Mouse (Mus musculus): ENCODE results near the gene Arid5b.

Arid5b gene

DNA sequence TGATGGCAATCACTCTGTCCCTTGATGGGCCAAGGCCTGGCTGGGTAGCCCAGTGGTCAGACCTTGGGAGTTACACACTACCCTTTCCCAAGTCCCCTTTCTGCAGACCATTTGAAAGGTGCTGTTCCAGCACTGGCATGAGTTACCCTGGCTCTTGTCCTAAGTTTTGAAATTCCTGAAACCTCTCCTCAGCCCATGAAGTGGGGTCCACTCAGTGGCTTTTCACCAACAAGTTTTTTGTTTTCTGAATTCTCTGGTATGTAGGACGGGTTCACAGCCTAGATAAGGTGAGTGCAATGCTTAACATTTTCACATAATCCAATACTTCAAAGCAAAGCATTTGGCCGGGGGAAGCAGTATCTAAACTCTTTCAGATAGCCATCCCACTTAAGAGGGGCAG, 183.4 kb downstream of the Arid5b start:
- H3K36me3 ChIP-seq (ENCODE audit: control insufficient read depth, insufficient read depth, low read length, poor library complexity, severe bottlenecking), result peaks cover 28% of the 10 kb centered on the region
- H3K27me3 ChIP-seq (ENCODE audit: control insufficient read depth, insufficient read depth, low read length, poor library complexity, severe bottlenecking), result no peaks in the 10 kb centered on the region
- DNase-seq (ENCODE audit: low read depth, low spot score), result no peak

DNA sequence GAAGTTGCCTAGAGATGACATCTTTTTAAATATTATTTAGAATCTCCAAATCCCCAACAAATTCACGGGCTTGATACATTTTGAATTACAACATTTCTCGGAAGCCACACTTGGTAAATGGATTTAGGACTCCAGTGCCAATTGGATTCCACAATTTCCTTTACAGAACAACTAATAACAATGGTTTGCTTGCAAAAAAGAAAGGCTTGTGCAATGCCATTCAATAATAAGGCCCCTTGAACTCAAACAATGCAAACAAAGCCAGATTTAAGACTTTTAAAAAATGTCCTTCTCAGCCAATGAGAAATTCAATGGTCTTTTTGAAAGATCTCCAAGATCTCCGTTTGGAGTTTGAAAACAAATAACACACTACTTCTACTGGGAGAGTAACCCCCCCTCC, 185.0 kb downstream of the Arid5b start:
- Histone ChIP-seq H3K36me3 (ENCODE audit: control insufficient read depth, insufficient read depth, low read length, poor library complexity, severe bottlenecking) (peaks cover 23% of the 10 kb centered on the region), H3K27me3 (ENCODE audit: control insufficient read depth, insufficient read depth, low read length, poor library complexity, severe bottlenecking) (no peaks in the 10 kb centered on the region)
- DNase-seq (ENCODE audit: low read depth, low spot score), result no peak

DNA sequence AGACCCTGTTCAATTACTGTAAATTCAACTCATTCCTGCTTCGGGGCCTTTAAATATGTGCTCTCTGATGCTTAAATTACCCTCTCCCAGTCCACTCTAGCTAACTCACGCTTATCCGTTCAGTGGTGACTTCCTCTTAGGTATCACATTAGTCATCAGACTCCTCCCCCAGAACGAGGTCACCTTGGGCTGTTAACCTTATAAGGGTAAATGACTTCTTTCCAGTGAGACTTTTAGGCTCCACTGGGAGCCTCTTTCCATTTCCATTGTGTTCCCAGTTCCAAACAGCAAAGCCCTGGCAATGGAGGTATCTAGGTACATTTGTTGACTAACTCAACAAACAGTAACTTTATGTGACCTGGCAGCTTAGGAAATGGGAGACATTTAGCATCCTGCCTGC, 186.7 kb downstream of the Arid5b start:
- no peak for DNase-seq (ENCODE audit: low read depth, low spot score)
- no peaks in the 10 kb centered on the region for H3K27me3 ChIP-seq (ENCODE audit: control insufficient read depth, insufficient read depth, low read length, poor library complexity, severe bottlenecking)
- peaks cover 12% of the 10 kb centered on the region for H3K36me3 ChIP-seq (ENCODE audit: control insufficient read depth, insufficient read depth, low read length, poor library complexity, severe bottlenecking)

DNA sequence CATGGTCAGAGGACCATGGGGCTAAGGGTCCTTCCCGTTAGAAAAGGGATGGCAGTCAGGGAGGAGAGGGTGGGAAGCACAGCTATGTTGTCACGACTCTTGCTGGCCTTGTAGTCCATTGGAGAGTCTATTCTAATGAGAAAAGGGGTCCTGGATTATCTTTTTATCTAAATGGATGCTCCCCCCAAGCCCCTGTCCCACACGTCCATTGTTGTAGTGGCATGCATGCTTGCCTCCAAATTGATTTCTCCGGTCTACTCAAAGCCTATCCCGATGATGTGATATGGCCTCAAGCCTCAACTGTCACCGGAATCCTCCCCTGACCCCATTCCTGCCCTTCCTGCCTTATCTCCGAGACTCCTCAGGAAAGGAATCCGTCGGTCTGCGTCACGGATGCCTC, 187.5 kb downstream of the Arid5b start:
- Histone ChIP-seq H3K27me3 (ENCODE audit: control insufficient read depth, insufficient read depth, low read length, poor library complexity, severe bottlenecking) (no peaks in the 10 kb centered on the region), H3K36me3 (ENCODE audit: control insufficient read depth, insufficient read depth, low read length, poor library complexity, severe bottlenecking) (peaks cover 6% of the 10 kb centered on the region; the same call in 1 of the 2 replicates)

DNA sequence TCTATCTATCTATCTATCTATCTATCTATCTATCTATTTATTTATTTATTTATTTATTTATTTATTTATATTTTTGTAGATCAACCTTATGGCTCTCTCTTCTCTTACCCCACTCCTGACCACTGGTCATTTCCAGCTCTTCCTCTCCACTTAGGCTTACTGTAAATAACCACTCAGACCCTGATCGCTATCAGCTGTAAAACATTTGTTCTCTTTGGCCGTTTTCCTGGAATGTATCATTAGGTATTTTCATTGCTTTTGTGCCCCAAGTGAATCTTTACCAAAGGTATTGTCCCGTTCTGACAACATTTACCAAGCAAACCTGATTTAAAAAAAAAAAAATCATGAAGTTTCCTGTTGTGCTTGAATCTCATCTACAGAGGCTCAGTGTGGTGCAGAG, 188.0 kb downstream of the Arid5b start:
- DNase-seq (ENCODE audit: low read depth, low spot score), result no peak
- 0 out of 2 replicates have a peak, but pooled peaks cover 5% of the 10 kb centered on the region for H3K36me3 ChIP-seq (ENCODE audit: control insufficient read depth, insufficient read depth, low read length, poor library complexity, severe bottlenecking)

More for the DNA sequence above, 187.5 kb downstream of the Arid5b start:
- no peak for DNase-seq (ENCODE audit: low read depth, low spot score)

DNA sequence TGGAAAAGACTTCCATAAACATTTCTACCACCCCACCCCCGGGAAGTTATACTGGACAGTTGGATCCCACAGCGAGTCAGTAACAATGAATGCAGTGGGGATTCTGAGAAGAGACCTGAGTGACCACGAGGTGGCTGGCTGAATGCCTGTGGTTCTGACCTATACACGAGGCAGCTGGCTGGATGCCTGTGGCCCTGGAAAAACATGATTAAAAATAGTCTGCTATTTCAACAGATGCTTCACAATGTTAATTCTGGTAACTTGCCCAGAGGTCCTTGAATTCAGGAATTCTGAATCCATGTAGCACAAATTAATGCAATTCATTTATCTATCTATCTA, 188.4 kb downstream of the Arid5b start:
- Histone ChIP-seq H3K27me3 (ENCODE audit: control insufficient read depth, insufficient read depth, low read length, poor library complexity, severe bottlenecking) (no peaks in the 10 kb centered on the region), H3K36me3 (ENCODE audit: control insufficient read depth, insufficient read depth, low read length, poor library complexity, severe bottlenecking) (0 out of 2 replicates have a peak, but pooled peaks cover 4% of the 10 kb centered on the region)
- no peak for DNase-seq (ENCODE audit: low read depth, low spot score)

More for the DNA sequence above, 188.0 kb downstream of the Arid5b start:
- no peaks in the 10 kb centered on the region for H3K27me3 ChIP-seq (ENCODE audit: control insufficient read depth, insufficient read depth, low read length, poor library complexity, severe bottlenecking)

DNA sequence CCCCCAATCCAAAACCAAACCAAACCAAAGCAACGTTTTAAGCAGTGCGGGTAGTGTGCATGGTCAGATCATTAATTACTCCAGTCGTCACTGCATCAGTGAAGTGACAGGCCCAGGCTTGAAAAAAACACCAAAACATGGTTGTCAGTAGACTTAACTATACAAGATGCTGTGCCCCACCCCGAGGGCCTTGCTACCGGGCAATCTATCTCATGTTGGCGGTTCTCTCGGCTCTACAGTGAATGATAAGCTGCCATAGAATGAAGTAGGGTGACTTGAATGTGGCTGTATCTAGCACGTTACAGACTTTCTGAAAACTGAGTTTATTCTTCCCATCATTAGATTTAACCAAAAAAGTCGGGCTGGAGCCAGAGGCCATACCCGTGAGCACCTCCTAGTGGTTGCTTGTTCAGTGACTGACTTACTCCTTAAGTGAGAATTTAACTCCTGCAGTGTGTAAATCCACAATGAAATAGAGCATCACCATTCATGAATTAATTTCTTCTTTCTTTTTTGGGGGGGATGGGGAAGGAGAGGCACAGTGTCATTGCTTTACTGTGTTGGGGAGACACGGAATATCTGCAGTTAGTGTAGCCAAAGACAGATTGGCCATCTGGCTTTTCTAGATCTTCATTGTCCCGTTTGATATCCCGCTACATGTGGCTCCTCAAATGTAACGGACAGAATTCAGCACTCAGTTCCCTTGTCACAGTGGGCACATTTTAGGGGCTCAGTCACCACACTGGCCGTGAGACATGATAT, 188.9 kb downstream of the Arid5b start:
- peak; percentile 52 for DNase-seq (ENCODE audit: low read depth, low spot score)
- 0 out of 2 replicates have a peak, but pooled peaks cover 3% of the 10 kb centered on the region for H3K36me3 ChIP-seq (ENCODE audit: control insufficient read depth, insufficient read depth, low read length, poor library complexity, severe bottlenecking)

DNA sequence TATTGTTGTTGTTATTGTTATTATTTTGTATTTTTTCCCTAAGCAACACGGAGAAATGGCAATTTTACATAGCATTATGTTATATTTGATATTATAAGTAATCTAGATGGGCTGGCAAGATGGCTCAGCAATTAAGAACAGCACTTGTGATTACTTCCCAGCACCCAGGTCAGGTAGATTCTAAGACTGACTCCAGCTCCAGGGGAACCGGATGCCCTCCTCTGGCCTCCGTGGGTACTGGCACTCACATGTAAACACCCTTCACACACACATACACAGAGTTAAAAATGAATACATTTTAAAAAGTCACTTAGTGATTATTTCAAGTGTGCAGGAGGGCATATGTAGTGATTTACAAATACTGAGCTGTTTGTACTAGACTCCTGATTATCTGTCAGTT, 190.8 kb downstream of the Arid5b start:
- no peaks in the 10 kb centered on the region for H3K36me3 ChIP-seq (ENCODE audit: control insufficient read depth, insufficient read depth, low read length, poor library complexity, severe bottlenecking)

More for the DNA sequence above, 188.9 kb downstream of the Arid5b start:
- H3K27me3 ChIP-seq (ENCODE audit: control insufficient read depth, insufficient read depth, low read length, poor library complexity, severe bottlenecking), result no peaks in the 10 kb centered on the region

DNA sequence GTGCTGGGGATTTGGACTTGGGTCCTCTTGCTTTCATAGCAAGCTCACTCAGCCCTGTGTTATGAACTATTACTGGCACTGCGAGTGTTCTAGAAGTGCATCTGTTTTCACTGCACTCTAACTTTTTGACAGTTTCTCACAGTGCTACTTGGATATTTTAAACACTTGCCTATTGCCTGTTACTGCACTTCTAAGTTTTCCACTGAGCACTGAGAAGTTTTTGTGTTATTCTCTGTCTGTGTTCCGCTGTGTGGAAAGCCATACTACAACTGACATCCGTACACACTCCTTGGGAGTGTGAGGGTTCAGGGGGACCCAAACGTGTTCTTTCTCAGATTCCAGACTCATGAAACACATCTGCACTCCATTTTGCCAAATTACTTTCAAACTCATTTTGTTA, 191.6 kb downstream of the Arid5b start:
- H3K27me3 ChIP-seq (ENCODE audit: control insufficient read depth, insufficient read depth, low read length, poor library complexity, severe bottlenecking), result no peaks in the 10 kb centered on the region
- no peak for DNase-seq (ENCODE audit: low read depth, low spot score)

More for the DNA sequence above, 190.8 kb downstream of the Arid5b start:
- no peaks in the 10 kb centered on the region for H3K27me3 ChIP-seq (ENCODE audit: control insufficient read depth, insufficient read depth, low read length, poor library complexity, severe bottlenecking)
- no peak for DNase-seq (ENCODE audit: low read depth, low spot score)

DNA sequence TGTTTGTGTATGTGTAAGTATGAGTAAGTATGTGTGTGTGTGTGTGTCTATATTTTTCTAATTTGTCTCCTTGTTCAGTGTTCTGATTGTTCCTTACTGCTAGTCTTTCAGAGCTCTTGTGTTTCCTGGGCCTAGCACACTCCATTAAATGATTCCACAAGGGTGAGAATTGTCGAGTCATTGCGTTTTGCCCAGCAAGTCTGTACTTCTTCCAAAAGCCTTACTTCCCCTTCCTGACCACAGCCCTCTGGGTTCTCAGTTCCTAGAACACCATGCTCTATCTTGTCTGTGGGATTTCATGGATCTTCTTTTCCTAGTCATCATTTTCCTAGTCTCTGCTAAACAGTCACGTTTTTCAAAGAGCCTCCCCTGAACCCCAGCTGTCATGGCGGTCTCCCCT, 193.0 kb downstream of the Arid5b start:
- Histone ChIP-seq H3K36me3 (ENCODE audit: control insufficient read depth, insufficient read depth, low read length, poor library complexity, severe bottlenecking) (no peaks in the 10 kb centered on the region), H3K27me3 (ENCODE audit: control insufficient read depth, insufficient read depth, low read length, poor library complexity, severe bottlenecking) (no peaks in the 10 kb centered on the region)
- no peak for DNase-seq (ENCODE audit: low read depth, low spot score)

More for the DNA sequence above, 191.6 kb downstream of the Arid5b start:
- no peaks in the 10 kb centered on the region for H3K36me3 ChIP-seq (ENCODE audit: control insufficient read depth, insufficient read depth, low read length, poor library complexity, severe bottlenecking)

DNA sequence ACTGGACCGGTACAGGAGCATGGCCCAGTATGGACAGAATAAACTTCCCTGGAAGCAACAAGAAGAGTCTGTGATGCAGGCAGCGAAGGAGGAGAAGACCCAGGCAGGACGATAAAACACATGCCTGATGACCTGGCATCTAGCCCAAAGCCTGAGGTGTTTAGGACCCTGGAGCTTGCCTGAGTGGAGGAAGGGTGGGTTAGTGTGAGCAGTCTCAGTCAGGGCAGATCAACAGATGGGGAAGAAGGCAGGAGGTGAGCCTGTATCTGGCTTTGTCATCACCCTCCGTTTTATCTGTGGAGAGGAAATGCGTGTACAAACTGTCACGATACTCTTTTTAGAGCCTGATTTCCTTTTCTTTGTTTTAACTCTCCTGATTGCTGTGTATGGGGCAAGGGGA, 196.8 kb downstream of the Arid5b start:
- H3K36me3 ChIP-seq (ENCODE audit: control insufficient read depth, insufficient read depth, low read length, poor library complexity, severe bottlenecking), result no peaks in the 10 kb centered on the region
- no peaks in the 10 kb centered on the region for H3K27me3 ChIP-seq (ENCODE audit: control insufficient read depth, insufficient read depth, low read length, poor library complexity, severe bottlenecking)
- no peak for DNase-seq (ENCODE audit: low read depth, low spot score)

DNA sequence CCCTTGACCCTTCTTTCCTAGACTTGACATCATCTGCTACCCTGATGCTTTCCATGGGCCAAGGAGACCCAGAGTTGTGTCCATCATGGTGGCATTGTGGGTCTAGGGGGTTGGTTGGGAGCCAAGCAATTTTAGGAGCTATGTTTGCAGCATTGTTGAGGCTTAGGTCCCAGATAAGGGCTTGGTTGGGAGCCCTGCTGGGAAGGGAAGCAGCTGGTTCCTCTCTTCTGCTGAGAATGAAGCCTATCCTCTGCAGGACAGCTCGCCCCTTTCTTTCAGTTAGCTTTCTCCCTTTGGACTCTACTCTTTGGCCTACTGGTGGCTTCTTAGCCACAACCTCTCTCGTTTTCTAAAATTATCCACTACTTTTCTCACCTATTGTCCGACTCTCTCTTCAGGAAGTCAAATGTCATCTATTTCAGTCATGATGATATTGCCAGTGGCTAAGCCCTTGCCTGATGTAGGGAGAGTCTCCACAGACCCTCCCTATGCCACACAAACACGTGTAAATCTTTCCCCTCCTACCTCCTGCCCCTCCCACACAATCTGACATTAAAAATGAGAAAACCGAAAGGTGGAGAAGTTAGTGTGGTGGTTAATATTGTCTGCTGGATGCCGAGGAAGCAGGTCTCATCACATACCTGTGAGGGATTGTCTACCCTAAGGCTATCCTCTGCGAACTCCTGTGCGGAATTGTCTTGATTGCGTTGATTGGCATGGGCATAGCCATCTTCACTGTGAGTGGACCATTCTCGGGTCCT, 198.4 kb downstream of the Arid5b start:
- no peak for DNase-seq (ENCODE audit: low read depth, low spot score)
- H3K36me3 ChIP-seq (ENCODE audit: control insufficient read depth, insufficient read depth, low read length, poor library complexity, severe bottlenecking), result no peaks in the 10 kb centered on the region
- no peaks in the 10 kb centered on the region for H3K27me3 ChIP-seq (ENCODE audit: control insufficient read depth, insufficient read depth, low read length, poor library complexity, severe bottlenecking)

DNA sequence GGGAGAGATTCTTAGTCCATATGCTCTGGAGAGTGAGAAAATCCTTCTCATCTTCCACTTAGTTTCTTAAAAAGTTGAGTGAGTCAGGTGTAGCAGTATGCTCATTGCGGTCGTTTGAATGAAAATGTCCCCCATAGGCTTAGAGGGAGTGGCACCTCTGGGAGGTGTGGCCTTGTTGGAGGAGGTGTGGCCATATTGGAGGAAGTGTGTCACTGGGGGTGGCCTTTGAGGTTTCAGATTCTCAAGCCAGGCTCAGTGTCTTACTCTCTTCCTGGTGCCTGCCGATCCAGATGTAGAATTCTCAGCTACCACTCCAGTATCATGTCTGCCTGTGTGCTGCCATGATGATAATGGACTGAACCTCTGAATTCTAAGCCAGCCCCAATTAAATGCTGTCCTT, 199.8 kb downstream of the Arid5b start:
- no peak for DNase-seq (ENCODE audit: low read depth, low spot score)
- no peaks in the 10 kb centered on the region for H3K27me3 ChIP-seq (ENCODE audit: control insufficient read depth, insufficient read depth, low read length, poor library complexity, severe bottlenecking)
- no peaks in the 10 kb centered on the region for H3K36me3 ChIP-seq (ENCODE audit: control insufficient read depth, insufficient read depth, low read length, poor library complexity, severe bottlenecking)

DNA sequence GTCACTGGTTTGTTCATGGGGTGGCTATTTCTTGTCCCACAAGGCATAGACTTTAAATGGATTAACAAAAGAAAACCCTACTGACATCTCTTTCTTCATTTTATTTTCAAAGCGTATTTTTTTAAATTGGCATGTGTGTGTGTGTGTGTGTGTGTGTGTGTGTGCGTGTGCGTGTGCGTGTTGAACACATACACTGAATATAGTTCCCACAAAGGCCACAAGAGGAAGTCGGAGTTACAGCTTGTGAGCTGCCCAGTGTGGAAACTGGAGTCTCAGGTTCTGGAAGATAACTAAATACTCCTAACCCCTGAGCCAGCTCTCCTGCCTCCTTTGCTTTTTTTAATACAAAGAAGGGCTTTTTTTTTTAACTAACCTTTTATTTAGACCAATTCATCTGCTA, 203.4 kb downstream of the Arid5b start:
- no peak for DNase-seq (ENCODE audit: low read depth, low spot score)
- Histone ChIP-seq H3K27me3 (ENCODE audit: control insufficient read depth, insufficient read depth, low read length, poor library complexity, severe bottlenecking) (no peaks in the 10 kb centered on the region), H3K36me3 (ENCODE audit: control insufficient read depth, insufficient read depth, low read length, poor library complexity, severe bottlenecking) (no peaks in the 10 kb centered on the region)

DNA sequence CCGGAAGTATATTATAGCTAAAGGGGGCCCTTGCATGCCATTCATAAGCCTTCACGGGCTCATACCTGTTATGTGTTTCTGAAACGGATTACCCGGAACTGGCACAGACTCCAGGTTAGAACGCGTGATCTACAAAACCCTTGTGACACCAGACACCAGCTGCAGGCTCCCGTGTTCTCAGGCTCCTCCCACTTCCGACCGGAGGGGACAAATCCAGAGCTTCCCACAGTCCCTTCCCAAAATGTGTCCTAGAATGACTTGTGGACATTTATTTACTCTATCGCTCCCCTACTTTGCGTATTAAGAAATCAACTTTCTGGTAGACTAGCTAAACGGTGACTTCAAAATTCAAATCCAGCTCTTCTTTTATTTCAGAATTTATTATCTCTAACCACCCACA, 204.2 kb downstream of the Arid5b start:
- H3K36me3 ChIP-seq (ENCODE audit: control insufficient read depth, insufficient read depth, low read length, poor library complexity, severe bottlenecking), result no peaks in the 10 kb centered on the region
- DNase-seq (ENCODE audit: low read depth, low spot score), result no peak
- H3K27me3 ChIP-seq (ENCODE audit: control insufficient read depth, insufficient read depth, low read length, poor library complexity, severe bottlenecking), result no peaks in the 10 kb centered on the region
